Comparison of ENCODE assay signal across 12 mouse cellular contexts in the genomic region with DNA sequence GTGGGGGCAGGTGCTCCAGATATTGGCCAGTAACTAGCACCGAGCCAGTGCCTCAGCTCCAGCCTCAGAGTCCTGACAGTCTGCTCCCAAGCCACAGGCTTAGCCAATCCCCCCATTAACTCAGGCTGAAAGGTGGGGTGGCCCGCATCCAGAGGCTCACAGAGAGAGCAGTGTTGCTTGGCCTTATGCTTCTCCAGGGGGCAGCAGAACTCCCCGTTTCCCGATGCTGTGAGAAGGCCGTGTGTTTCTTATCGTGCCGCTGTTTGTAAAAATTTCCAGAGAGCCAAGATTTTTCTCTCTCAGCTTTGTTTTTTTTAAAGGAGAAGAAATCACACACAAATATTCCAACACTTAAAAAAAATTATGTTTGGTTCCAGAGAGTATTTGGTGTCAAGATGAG. TPM values are rescaled to one million over a fixed set of nuclear protein-coding genes. Genes with fewer than 3 reads are reported as not detected.
A peak's percentile ranks its signal among the peaks of the same experiment; 100 is the strongest.
DNase-seq lines count a peak whose midpoint lies in the region; ATAC-seq and TF ChIP-seq lines count a peak whose summit lies in the region.
"Had no signal": no experiment of that assay in that cellular context is flagged by ENCODE, and none has a peak within 500 bp of the region (broad histone marks: within the 10 kb centered on the region; RNA-seq: fewer than 3 reads in every experiment).

No protein-coding gene starts in this region.

- no peak overlapping the region for H3K9ac ChIP-seq in embryonic facial prominence, embryonic 15.5 days

- peak; percentile 73; the same call in 1 of the 2 replicates for ATAC-seq in embryonic facial prominence, embryonic 15.5 days (ENCODE audit: insufficient number of reproducible peaks, low FRiP score, low TSS enrichment, low read depth)

- TF ChIP-seq CTCF in gastrocnemius, adult 2 months (IDR thresholded peaks at IDR 0.05), result peak; percentile 10; the same call in 1 of the 2 replicates

- no peak overlapping the region for H3K4me2 ChIP-seq in embryonic facial prominence, embryonic 15.5 days (replicated peaks)

- peaks cover 3% of the 10 kb centered on the region; the same call in 1 of the 2 replicates for H3K4me1 ChIP-seq in embryonic facial prominence, embryonic 15.5 days

- WGBS in embryonic facial prominence, embryonic 15.5 days, result 23% methylated on average over 7 of the region's 7 CpGs

- H3K36me3 ChIP-seq in embryonic facial prominence, embryonic 15.5 days, result no peaks in the 10 kb centered on the region

- 0 out of 2 replicates have a peak, but pooled peaks cover 5% of the 10 kb centered on the region for H3K27me3 ChIP-seq in embryonic facial prominence, embryonic 15.5 days

- no peak overlapping the region for H3K4me3 ChIP-seq in gastrocnemius, adult 2 months
- no peak overlapping the region for H3K4me3 ChIP-seq in embryonic facial prominence, embryonic 15.5 days (replicated peaks)

- H3K9me3 ChIP-seq in embryonic facial prominence, embryonic 15.5 days (replicated peaks), result no peaks in the 10 kb centered on the region

- H3K27ac ChIP-seq in gastrocnemius, adult 2 months, result peak overlapping the region; percentile 67
- no peak overlapping the region for H3K27ac ChIP-seq in embryonic facial prominence, embryonic 15.5 days (replicated peaks)

- no peak for DNase-seq in gastrocnemius, adult 2 months
- no peak for DNase-seq in gastrocnemius, adult 18-20 months (ENCODE audit: low spot score)
- peak; percentile 21 for DNase-seq in left cerebral cortex, postnatal 4 days
- no peak for DNase-seq in left cerebral cortex, postnatal 25 days (ENCODE audit: low spot score in 2 of 2)
- peak; percentile 37 for DNase-seq in R1 (ENCODE audit: low read depth, low spot score)
- DNase-seq in right cerebral cortex, postnatal 36 days (ENCODE audit: low spot score in 2 of 2), result no peak
- no peak for DNase-seq in urinary bladder, postnatal 10 days (ENCODE audit: low spot score)
- DNase-seq: B cell, adult 2 months; kidney, adult 9 months; thymus, adult 2 months had no signal

- intact Hi-C loops in gastrocnemius, adult 2 months (cut with DNase I), result no loop called here
- intact Hi-C loops in left cerebral cortex, postnatal 4 days (cut with DNase I), result no loop called here
- intact Hi-C loops in left cerebral cortex, postnatal 25 days (cut with DNase I), result no loop called here

RNA-seq across cellular contexts. Expression of a gene that starts 56.2 kb away (rescaled TPM):
- 100 to 1,000 TPM; 121 to 159 TPM for total RNA-seq in gastrocnemius, adult 2 months (2021)
- total RNA-seq in gastrocnemius, adult 18-20 months (2021), result 100 to 1,000 TPM; 109 to 117 TPM
- total RNA-seq in left cerebral cortex, postnatal 4 days (2021), result 1 to 10 TPM; 1.5 to 1.7 TPM
- 1 to 10 TPM; 3.4 to 4.1 TPM for total RNA-seq in left cerebral cortex, postnatal 25 days (2021)
- polyA plus RNA-seq in embryonic facial prominence, embryonic 15.5 days (2015; fragmentation: Nextera tagmentation; extraction: Ambion mirVana), result 1.1 and 1.2 TPM in 2 replicates
- total RNA-seq: MEL had no signal

Comparison
In these comparisons a context has a peak if more than half of its experiments do, and no peak if none do; other contexts are left out.
1. DNase-seq: peak in left cerebral cortex, postnatal 4 days (single experiment) and R1 (single experiment); none in gastrocnemius, adult 2 months (single experiment), gastrocnemius, adult 18-20 months (single experiment), left cerebral cortex, postnatal 25 days (0 of 2), right cerebral cortex, postnatal 36 days (0 of 2) and urinary bladder, postnatal 10 days (single experiment).
2. RNA of a gene that starts 56.2 kb away (total RNA-seq): 121 to 159 TPM in gastrocnemius, adult 2 months and 109 to 117 TPM in gastrocnemius, adult 18-20 months; 3.4 to 4.1 TPM in left cerebral cortex, postnatal 25 days and 1.5 to 1.7 TPM in left cerebral cortex, postnatal 4 days; every median in the first group is over 10 times any median in the second.